Mouse (Mus musculus): ENCODE data around the gene Tpcn2.

GRCm38 (mm10) chr7:145173563-145173962 is 110.2 kb downstream of the Tpcn2 start:
- TF ChIP-seq POLR2A (IDR thresholded peaks at IDR 0.05; ENCODE audit: control insufficient read depth, extremely low read depth, insufficient read depth, low read length, poor library complexity), result no peak
- TF ChIP-seq CTCF (IDR thresholded peaks at IDR 0.05; ENCODE audit: borderline replicate concordance, control insufficient read depth, extremely low read depth, insufficient read depth, low read length, poor library complexity), result no peak

All from thymus, adult 2 months (tissue).